Mouse (Mus musculus) liver, embryonic 14.5 days (tissue): ENCODE measurements around the gene Itgae. TPM values are rescaled to one million over a fixed set of nuclear protein-coding genes. Genes with fewer than 3 reads are reported as not detected.

Experiments used
- ATAC-seq: fragments of 200-750 bp; cut with Nextera tagmentation; 2 replicates; pipeline ENCODE4 v1.8.0; 2017; ENCODE audit warnings: moderate number of reproducible peaks, mild to moderate bottlenecking, moderate library complexity; ENCODE audit not compliant: insufficient read depth
- DNase-seq, 3 experiments: peaks; one replicate each; pipeline ENCODE4 v3.0.0-alpha.2; 2012 to 2013; ENCODE audit warnings: low read depth in 3 of 3, low spot score in 3 of 3
- H3K27ac ChIP-seq: fragments of 300-500 bp; sonication (generic); 2 replicates; pipeline ENCODE4 v1.5.1; 2014; ENCODE audit warnings: moderate library complexity, mild to moderate bottlenecking, control low read depth, inconsistent platforms
- H3K27me3 ChIP-seq: fragments of 300-500 bp; sonication (generic); 2 replicates; pipeline ENCODE4 v1.6.1; 2014; ENCODE audit warnings: mild to moderate bottlenecking, low read length, moderate library complexity; ENCODE audit not compliant: control insufficient read depth, insufficient read depth
- H3K36me3 ChIP-seq: fragments of 300-500 bp; sonication (generic); replicated peaks from 2 replicates; pipeline ENCODE4 v1.6.1; 2014; ENCODE audit warnings: low read depth; ENCODE audit not compliant: control insufficient read depth, insufficient read depth
- H3K4me1 ChIP-seq, 2 experiments: fragments of 200-500 bp in 1 of 2; fragments of 300-500 bp in 1 of 2; sonication (generic) in 1 of 2; replicated peaks; 2 replicates each; pipeline ENCODE4 v1.6.1; 2012 to 2014; ENCODE audit warnings: antibody characterized with exemption in 1 of 2, inconsistent platforms in 1 of 2, low read length in 1 of 2; ENCODE audit not compliant: control insufficient read depth in 2 of 2, insufficient read depth in 2 of 2
- H3K4me2 ChIP-seq: fragments of 300-500 bp; sonication (generic); 2 replicates; pipeline ENCODE4 v1.6.1; 2014; ENCODE audit warnings: low read depth, mild to moderate bottlenecking, control low read depth, moderate library complexity
- H3K4me3 ChIP-seq, 2 experiments: fragments of 200-500 bp in 1 of 2; fragments of 300-500 bp in 1 of 2; sonication (generic) in 1 of 2; 2 replicates each; pipeline ENCODE4 v1.5.1; 2012 to 2014; ENCODE audit warnings: low read depth in 2 of 2, low read length in 2 of 2, mild to moderate bottlenecking in 2 of 2, control low read depth in 1 of 2, inconsistent platforms in 1 of 2, moderate library complexity in 1 of 2; ENCODE audit not compliant: insufficient read depth in 1 of 2
- H3K9ac ChIP-seq: fragments of 300-500 bp; sonication (generic); replicated peaks from 2 replicates; pipeline ENCODE4 v1.6.1; 2014; ENCODE audit warnings: mild to moderate bottlenecking, control low read depth, moderate library complexity
- H3K9me3 ChIP-seq: fragments of 300-500 bp; sonication (generic); 2 replicates; pipeline ENCODE4 v1.6.1; 2016; ENCODE audit warnings: low read length, mixed read lengths; ENCODE audit not compliant: control insufficient read depth
- CTCF ChIP-seq: IDR thresholded peaks from 2 replicates; pipeline ENCODE4 v1.5.1; 2016; ENCODE audit warnings: antibody characterized with exemption, low read depth, control low read depth
- EP300 ChIP-seq: IDR thresholded peaks from 2 replicates; pipeline ENCODE4 v1.6.1; 2016; ENCODE audit warnings: antibody characterized with exemption, low read depth
- WGBS: fragments of 180-500 bp; shearing (Covaris S2); extraction: QIAGEN DNeasy Blood & Tissue Kit; methylation state at CpG from one replicate; pipeline ENCODE4 v1.1.7; 2014; ENCODE audit not compliant: insufficient replicate concordance; 5-methylcytosine and 5-hydroxymethylcytosine counted together
- polyA plus RNA-seq, 2 experiments: library from polyadenylated mRNA; depleted of rRNA in 1 of 2; stranded (reverse) in 1 of 2; unstranded in 1 of 2; fragments of >200 nt; fragmentation: Nextera tagmentation in 1 of 2; extraction: Ambion mirVana in 1 of 2; gene quantifications; 2 replicates each; pipeline versions ENCODE4 v1.2.1 to v1.2.3; 2012 to 2014

Itgae gene
- polyA plus RNA-seq, 2 experiments: 0.03 TPM

GRCm38 (mm10) chr11:73092057-73092456 is 1.7 kb downstream of the Itgae start:
- Histone ChIP-seq H3K9me3 (no peaks in the 10 kb centered on the region), H3K9ac (no peak overlapping the region), H3K27ac (no peak overlapping the region), H3K36me3 (no peaks in the 10 kb centered on the region), H3K4me3 (no peak overlapping the region), H3K27me3 (no peaks in the 10 kb centered on the region), H3K4me2 (no peak overlapping the region), H3K4me1 (peaks cover 0 to under 1% of the 10 kb centered on the region in 2 experiments; a peak in 1 of 4 replicates)
- no peak for DNase-seq
- no peak for ATAC-seq
- WGBS: 47% methylated on average over 4 of the region's 4 CpGs
- TF ChIP-seq CTCF (no peak), EP300 (no peak)

DNA sequence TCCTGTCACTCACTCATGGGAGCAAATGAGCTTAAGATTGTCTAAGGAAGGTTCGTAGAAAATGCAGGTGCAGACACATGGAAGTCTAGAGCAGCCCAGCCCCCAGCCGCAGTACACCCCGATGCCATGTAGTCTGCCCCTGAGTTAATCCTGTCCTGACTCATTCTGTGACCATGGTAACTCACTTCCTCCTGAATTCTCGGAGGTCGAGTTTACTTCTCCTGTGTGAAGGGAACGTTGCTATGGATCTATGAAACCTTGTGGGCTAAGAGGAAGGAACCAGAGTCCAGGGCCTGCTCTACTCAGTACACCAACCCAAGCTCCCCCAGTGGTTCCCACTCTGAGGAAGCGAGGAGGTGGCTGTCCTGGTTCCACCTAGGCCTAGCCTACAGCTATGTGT is 2.5 kb downstream of the Itgae start:
- H3K4me1 ChIP-seq: no peaks in the 10 kb centered on the region; a peak in 1 of 4 replicates
- no peaks in the 10 kb centered on the region for H3K36me3 ChIP-seq
- no peaks in the 10 kb centered on the region for H3K9me3 ChIP-seq
- TF ChIP-seq EP300 (no peak), CTCF (no peak)
- H3K4me3 ChIP-seq: no peak overlapping the region
- H3K27me3 ChIP-seq: no peaks in the 10 kb centered on the region
- H3K27ac ChIP-seq: no peak overlapping the region
- ATAC-seq (no peak), DNase-seq (no peak)
- 26% methylated on average over 7 of the region's 7 CpGs for WGBS
- H3K4me2 ChIP-seq: no peak overlapping the region
- no peak overlapping the region for H3K9ac ChIP-seq

DNA sequence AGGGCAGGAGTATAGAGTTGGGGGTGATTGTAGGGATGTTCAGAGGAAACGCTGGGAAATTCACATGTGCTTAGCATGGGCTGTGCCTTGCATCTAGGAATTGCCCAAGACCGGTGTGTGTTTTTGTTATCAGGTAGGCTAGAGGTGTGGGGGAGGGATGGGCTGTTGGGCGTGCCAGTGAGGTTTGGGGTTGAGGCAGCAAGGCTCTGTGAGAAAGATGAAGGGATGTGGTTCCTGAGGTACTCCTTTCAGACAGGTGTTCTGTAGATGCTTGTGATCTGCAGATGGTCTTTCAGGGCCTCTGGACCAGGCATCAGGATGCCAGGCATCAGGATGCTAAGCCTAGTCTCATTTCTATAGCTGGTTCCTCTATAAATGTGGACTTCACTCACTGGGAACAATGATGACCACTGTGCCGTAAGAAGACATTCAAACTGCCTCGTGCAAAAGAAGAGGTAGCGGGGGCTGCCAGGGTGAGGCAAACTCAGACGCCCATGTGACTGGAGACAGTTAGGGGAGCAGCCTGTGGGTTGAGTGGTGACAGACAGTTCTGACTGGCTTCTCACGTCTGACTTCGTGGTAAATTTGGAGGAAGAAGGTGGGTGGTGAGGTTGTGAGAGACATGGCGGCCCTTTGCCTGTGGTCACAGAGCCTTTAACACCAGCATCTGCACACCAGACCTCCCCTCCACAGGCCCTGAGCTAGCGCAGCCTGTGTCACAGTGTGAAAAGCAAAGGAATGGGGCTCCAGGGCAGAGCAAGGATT is 4.0 kb downstream of the Itgae start:
- H3K9me3 ChIP-seq: no peaks in the 10 kb centered on the region
- no peaks in the 10 kb centered on the region for H3K36me3 ChIP-seq
- TF ChIP-seq EP300: no peak
- no peak for TF ChIP-seq CTCF
- no peak for ATAC-seq
- no peak overlapping the region for H3K4me2 ChIP-seq
- no peaks in the 10 kb centered on the region for H3K4me1 ChIP-seq
- no peak overlapping the region for H3K4me3 ChIP-seq
- DNase-seq: no peak
- no peak overlapping the region for H3K9ac ChIP-seq
- WGBS: 42% methylated on average over 11 of the region's 11 CpGs
- no peaks in the 10 kb centered on the region for H3K27me3 ChIP-seq
- no peak overlapping the region for H3K27ac ChIP-seq

GRCm38 (mm10) chr11:73098860-73099259 is 8.5 kb downstream of the Itgae start:
- no peaks in the 10 kb centered on the region for H3K27me3 ChIP-seq
- DNase-seq (no peak), ATAC-seq (no peak)
- H3K4me2 ChIP-seq: no peak overlapping the region
- no peaks in the 10 kb centered on the region for H3K4me1 ChIP-seq
- H3K27ac ChIP-seq: no peak overlapping the region
- H3K9me3 ChIP-seq: no peaks in the 10 kb centered on the region
- TF ChIP-seq CTCF (no peak), EP300 (no peak)
- no peak overlapping the region for H3K9ac ChIP-seq
- 47% methylated on average over 5 of the region's 5 CpGs for WGBS
- H3K36me3 ChIP-seq: no peaks in the 10 kb centered on the region
- no peak overlapping the region for H3K4me3 ChIP-seq

DNA sequence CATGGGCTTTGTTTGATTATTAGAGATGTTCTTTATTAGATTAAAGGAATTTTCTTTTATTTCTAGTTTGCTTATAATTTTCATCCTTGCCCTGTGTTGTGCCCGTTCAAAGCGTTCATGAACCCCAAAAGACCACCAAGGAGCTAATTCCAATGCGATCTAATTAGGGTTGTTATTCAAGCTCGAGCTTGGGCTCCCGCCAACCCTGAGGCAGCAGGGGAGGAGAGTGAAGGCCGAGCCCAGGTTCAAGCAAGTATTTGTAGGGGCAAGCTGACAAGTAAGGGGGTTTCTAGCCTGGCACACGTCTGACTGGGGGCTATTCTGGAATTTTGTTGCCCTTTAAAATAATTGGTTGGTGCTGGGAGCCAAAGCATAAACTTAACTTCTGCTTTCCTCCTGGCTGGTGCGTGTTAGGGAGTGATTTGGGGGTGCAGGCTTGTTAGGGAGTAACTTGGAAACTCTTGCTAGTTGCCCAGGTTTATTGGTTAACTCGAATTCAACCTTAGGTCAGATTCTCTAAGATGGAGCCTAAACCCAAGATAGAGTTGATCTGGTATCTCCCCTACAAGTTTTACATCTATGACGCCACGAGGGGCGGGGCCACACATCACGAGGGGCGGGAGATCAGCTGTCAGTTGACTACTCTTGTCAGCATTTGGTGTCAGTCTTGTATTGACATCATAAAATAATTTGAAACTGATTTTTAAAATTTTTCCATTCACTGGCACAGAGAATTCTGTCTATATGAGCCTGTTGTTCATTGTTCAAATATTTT is 9.8 kb downstream of the Itgae start:
- Histone ChIP-seq H3K36me3 (no peaks in the 10 kb centered on the region), H3K9ac (no peak overlapping the region), H3K4me1 (no peaks in the 10 kb centered on the region), H3K27me3 (no peaks in the 10 kb centered on the region), H3K4me3 (no peak overlapping the region), H3K27ac (no peak overlapping the region), H3K9me3 (no peaks in the 10 kb centered on the region), H3K4me2 (no peak overlapping the region)
- 51% methylated on average over 14 of the region's 14 CpGs for WGBS
- ATAC-seq (no peak), DNase-seq (no peak)
- TF ChIP-seq EP300: no peak
- TF ChIP-seq CTCF: no peak
